15 mouse cellular contexts compared by ENCODE assay signal in the genomic region with DNA sequence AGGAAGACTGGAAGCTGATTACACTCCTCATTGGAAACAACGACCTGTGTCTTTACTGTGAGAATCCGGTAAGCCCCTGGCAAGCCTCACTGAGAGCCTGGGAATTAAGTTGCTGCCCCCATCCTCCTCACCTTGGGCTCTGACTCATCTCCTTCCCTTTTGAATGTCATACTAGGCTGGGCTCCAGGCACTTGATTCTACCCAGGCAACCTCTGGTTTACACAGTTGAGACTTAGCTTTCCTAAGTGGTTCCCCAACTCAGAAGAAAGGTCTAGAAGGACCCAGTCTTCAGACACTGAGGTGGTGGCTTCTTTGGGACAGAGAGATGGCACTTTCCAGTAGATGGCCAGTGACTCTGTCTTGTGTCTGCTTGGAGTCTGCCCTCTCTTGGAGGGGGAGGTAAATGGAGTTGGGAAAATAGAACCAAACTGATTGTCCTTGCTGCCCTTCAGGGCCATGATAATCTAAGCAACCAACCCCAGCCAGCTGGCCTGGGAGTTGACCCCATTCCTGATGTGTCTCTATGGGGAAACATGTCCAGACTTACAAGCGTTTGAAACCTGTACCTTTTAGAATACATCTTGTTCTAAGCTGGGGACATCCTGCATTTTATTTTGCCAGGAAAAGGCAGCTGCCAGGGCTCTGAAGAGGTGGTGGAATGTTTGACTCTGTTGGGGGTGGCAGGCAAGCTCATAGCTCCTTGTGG.
DNase-seq lines count a peak whose midpoint lies in the region; ATAC-seq and TF ChIP-seq lines count a peak whose summit lies in the region.
"Had no signal": no experiment of that assay in that cellular context is flagged by ENCODE, and none has a peak within 500 bp of the region (broad histone marks: within the 10 kb centered on the region; RNA-seq: fewer than 3 reads in every experiment).

No protein-coding gene starts in this region.

- H3K4me1 ChIP-seq in heart, embryonic 12.5 days (replicated peaks), result peaks cover 41% of the 10 kb centered on the region
- H3K4me1 ChIP-seq in brown adipose tissue, adult 24 weeks (ENCODE audit: control insufficient read depth, insufficient read depth, insufficient read length, low read length), result peaks cover 26% of the 10 kb centered on the region
- H3K4me1 ChIP-seq in heart, postnatal 0 days (ENCODE audit: control insufficient read depth, insufficient read depth), result peaks cover 37% of the 10 kb centered on the region
- H3K4me1 ChIP-seq: midbrain, embryonic 15.5 days had no signal

- no peak for TF ChIP-seq CTCF in heart, postnatal 0 days (IDR thresholded peaks at IDR 0.05; ENCODE audit: low read depth)

- no peak overlapping the region for H3K9ac ChIP-seq in heart, embryonic 12.5 days
- no peak overlapping the region for H3K9ac ChIP-seq in heart, postnatal 0 days (replicated peaks; ENCODE audit: low read depth, low read length)
- H3K9ac ChIP-seq: limb, embryonic 12.5 days; liver, postnatal 0 days; midbrain, embryonic 15.5 days; neural tube, embryonic 13.5 days had no signal

- no peaks in the 10 kb centered on the region for H3K36me3 ChIP-seq in heart, embryonic 12.5 days
- H3K36me3 ChIP-seq in heart, postnatal 0 days (replicated peaks; ENCODE audit: control insufficient read depth, insufficient read depth, low read length), result no peaks in the 10 kb centered on the region
- H3K36me3 ChIP-seq: limb, embryonic 12.5 days; midbrain, embryonic 15.5 days; neural tube, embryonic 13.5 days had no signal

- ATAC-seq in heart, embryonic 12.5 days (ENCODE audit: insufficient number of reproducible peaks, low FRiP score), result no peak
- no peak for ATAC-seq in heart, postnatal 0 days (ENCODE audit: insufficient read depth, low read depth)
- ATAC-seq: liver, postnatal 0 days; midbrain, embryonic 15.5 days had no signal

- TF ChIP-seq EP300 in heart, postnatal 0 days (IDR thresholded peaks at IDR 0.05; ENCODE audit: low read depth), result no peak

- H3K27me3 ChIP-seq in heart, embryonic 12.5 days (replicated peaks), result no peaks in the 10 kb centered on the region
- no peaks in the 10 kb centered on the region for H3K27me3 ChIP-seq in heart, postnatal 0 days (ENCODE audit: control insufficient read depth, insufficient read depth, low read length)
- H3K27me3 ChIP-seq: CH12.LX; limb, embryonic 12.5 days; midbrain, embryonic 15.5 days; neural tube, embryonic 13.5 days had no signal

- H3K27ac ChIP-seq in heart, embryonic 12.5 days (ENCODE audit: poor library complexity, severe bottlenecking), result no peak overlapping the region
- 0 out of 2 replicates have a peak overlapping the region, but pooled peaks have one; percentile 37 for H3K27ac ChIP-seq in brown adipose tissue, adult 24 weeks (replicated peaks; ENCODE audit: low read depth, low read length)
- peak overlapping the region; percentile 82 for H3K27ac ChIP-seq in heart, postnatal 0 days (ENCODE audit: low read depth)
- H3K27ac ChIP-seq: limb, embryonic 12.5 days; midbrain, embryonic 15.5 days; neural tube, embryonic 13.5 days had no signal

- H3K9me3 ChIP-seq in heart, embryonic 12.5 days (replicated peaks), result no peaks in the 10 kb centered on the region
- no peaks in the 10 kb centered on the region for H3K9me3 ChIP-seq in heart, postnatal 0 days (replicated peaks; ENCODE audit: control insufficient read depth, low read length)
- H3K9me3 ChIP-seq: limb, embryonic 12.5 days; midbrain, embryonic 15.5 days; neural tube, embryonic 13.5 days had no signal

- 59% methylated on average over 3 of the region's 3 CpGs for WGBS in heart, embryonic 12.5 days
- WGBS in heart, postnatal 0 days, result 59% methylated on average over 3 of the region's 3 CpGs

- H3K4me2 ChIP-seq in heart, embryonic 12.5 days, result no peak overlapping the region
- H3K4me2 ChIP-seq in heart, postnatal 0 days (ENCODE audit: low read depth, low read length), result no peak overlapping the region
- H3K4me2 ChIP-seq: limb, embryonic 12.5 days; midbrain, embryonic 15.5 days; neural tube, embryonic 13.5 days had no signal

- H3K4me3 ChIP-seq in heart, embryonic 12.5 days, result no peak overlapping the region
- no peak overlapping the region for H3K4me3 ChIP-seq in brown adipose tissue, adult 24 weeks (ENCODE audit: insufficient read depth, low read depth, low read length)
- H3K4me3 ChIP-seq in heart, postnatal 0 days (ENCODE audit: low read depth, low read length), result no peak overlapping the region
- H3K4me3 ChIP-seq: limb, embryonic 12.5 days; midbrain, embryonic 15.5 days; neural tube, embryonic 13.5 days had no signal

- DNase-seq in heart, adult 18-20 months, result peak; percentile 55 to 78
- no peak for DNase-seq in heart, postnatal 0 days (ENCODE audit: low spot score)
- DNase-seq in skeletal muscle tissue, adult 2 months (ENCODE audit: low read depth, low spot score), result peak; percentile 49
- DNase-seq in urinary bladder, postnatal 10 days (ENCODE audit: low spot score), result no peak
- DNase-seq in left cerebral cortex, adult 9 months (ENCODE audit: low spot score in 2 of 2), result no peak
- DNase-seq in retina, postnatal 1 day, result no peak
- DNase-seq: cerebellum, postnatal 14 days; kidney, adult 11 months; liver, postnatal 0 days had no signal

Comparison
In these comparisons a context has a peak if more than half of its experiments do, and no peak if none do; other contexts are left out.
1. DNase-seq: peak in heart, adult 18-20 months (2 of 2) and skeletal muscle tissue, adult 2 months (single experiment); none in heart, postnatal 0 days (single experiment), urinary bladder, postnatal 10 days (single experiment), left cerebral cortex, adult 9 months (0 of 2) and retina, postnatal 1 day (single experiment).